Mouse (Mus musculus): ENCODE data around the gene Sco1.
"Not testable (repeated sequence)": the region's sequence is repeated elsewhere in the genome, so short reads cannot be mapped to it uniquely, and the experiment has no call there.

The Sco1 gene

GRCm38 (mm10) chr11:67052321-67052952 is at the start of gene Sco1, which contains the start of gene Adprm:
Sco1 (plus strand) TSS chr11:67052670.
Adprm (minus strand) TSS chr11:67052594.
- peak; percentile 91 for DNase-seq (ENCODE audit: low read depth)

GRCm38 (mm10) chr11:67002911-67003310 is 49.6 kb upstream of the Sco1 start:
- no peak for DNase-seq (ENCODE audit: low read depth)

GRCm38 (mm10) chr11:67007961-67008360 is 44.5 kb upstream of the Sco1 start:
- DNase-seq (ENCODE audit: low read depth): no peak

- DNase-seq (ENCODE audit: low read depth): no peak
Observed at GRCm38 (mm10) chr11:67008528-67008927, 43.9 kb upstream of the Sco1 start.

GRCm38 (mm10) chr11:67010430-67010829 is 42.0 kb upstream of the Sco1 start:
- DNase-seq (ENCODE audit: low read depth): no peak

GRCm38 (mm10) chr11:67011635-67012034 is 40.8 kb upstream of the Sco1 start:
- no peak for DNase-seq (ENCODE audit: low read depth)

GRCm38 (mm10) chr11:67017801-67018591 is 34.5 kb upstream of the Sco1 start:
- no peak for DNase-seq (ENCODE audit: low read depth)

GRCm38 (mm10) chr11:67019711-67020475 is 32.6 kb upstream of the Sco1 start:
- DNase-seq (ENCODE audit: low read depth): no peak

GRCm38 (mm10) chr11:67020948-67021347 is 31.5 kb upstream of the Sco1 start:
- DNase-seq (ENCODE audit: low read depth): peak; percentile 77

- peak; percentile 71 for DNase-seq (ENCODE audit: low read depth)
Observed at GRCm38 (mm10) chr11:67022354-67023115, 29.9 kb upstream of the Sco1 start.

GRCm38 (mm10) chr11:67023191-67023590 is 29.3 kb upstream of the Sco1 start:
- not testable (repeated sequence) for DNase-seq (ENCODE audit: low read depth)

GRCm38 (mm10) chr11:67023802-67024340 is 28.6 kb upstream of the Sco1 start:
- DNase-seq (ENCODE audit: low read depth): peak; percentile 25

GRCm38 (mm10) chr11:67024867-67025477 is 27.5 kb upstream of the Sco1 start, which contains the start of gene Tmem220:
Tmem220 (plus strand) TSS chr11:67025154.
- DNase-seq (ENCODE audit: low read depth): peak; percentile 97

GRCm38 (mm10) chr11:67030904-67031602 is 21.4 kb upstream of the Sco1 start:
- DNase-seq (ENCODE audit: low read depth): peak; percentile 18

- no peak for DNase-seq (ENCODE audit: low read depth)
Observed at GRCm38 (mm10) chr11:67031603-67031915, 20.9 kb upstream of the Sco1 start.

- DNase-seq (ENCODE audit: low read depth): no peak
Observed at GRCm38 (mm10) chr11:67034775-67035485, 17.5 kb upstream of the Sco1 start.

GRCm38 (mm10) chr11:67036229-67036628 is 16.2 kb upstream of the Sco1 start:
- no peak for DNase-seq (ENCODE audit: low read depth)

- DNase-seq (ENCODE audit: low read depth): no peak
Observed at GRCm38 (mm10) chr11:67036892-67037291, 15.6 kb upstream of the Sco1 start.

- peak; percentile 29 for DNase-seq (ENCODE audit: low read depth)
Observed at GRCm38 (mm10) chr11:67039799-67040198, 12.7 kb upstream of the Sco1 start.

- no peak for DNase-seq (ENCODE audit: low read depth)
Observed at GRCm38 (mm10) chr11:67040483-67040882, 12.0 kb upstream of the Sco1 start.
